Mouse (Mus musculus) left cerebral cortex, postnatal 14 days (tissue): ENCODE data around the gene Scimp. TPM values are rescaled to one million over a fixed set of nuclear protein-coding genes. Genes with fewer than 3 reads are reported as not detected.
"Not testable (repeated sequence)": the region's sequence is repeated elsewhere in the genome, so short reads cannot be mapped to it uniquely, and the experiment has no call there.

Experiments used
- DNase-seq, 2 experiments: peaks; one replicate each; pipeline ENCODE4 v3.0.0; 2021 to 2022; ENCODE audit warnings: low spot score in 2 of 2, mixed read lengths in 1 of 2
- intact Hi-C: fragments of 180-260 bp; cut with DNase I; formaldehyde crosslinking; loops from one replicate; pipeline ENCODE4 v1.15.1; 2025
- total RNA-seq, 2 experiments: library from RNA; stranded (reverse); gene quantifications; 2 replicates each; pipeline ENCODE4 v1.2.3; 2021

Scimp gene
- total RNA-seq, 2 experiments from 2014 or later, result not detected

GRCm38 (mm10) chr11:70785908-70786307 lies 26.5 kb downstream of the Scimp start:
- no peak for DNase-seq
- intact Hi-C loops, result no loop called here

GRCm38 (mm10) chr11:70778058-70778457 lies 34.3 kb downstream of the Scimp start:
- DNase-seq, result peak in 1 of 2 experiments; percentile 37
- intact Hi-C loops, result loop anchor here (1.0 kb wide), 1 partner anchor 37 kb away; no protein-coding TSS in a partner anchor

DNA sequence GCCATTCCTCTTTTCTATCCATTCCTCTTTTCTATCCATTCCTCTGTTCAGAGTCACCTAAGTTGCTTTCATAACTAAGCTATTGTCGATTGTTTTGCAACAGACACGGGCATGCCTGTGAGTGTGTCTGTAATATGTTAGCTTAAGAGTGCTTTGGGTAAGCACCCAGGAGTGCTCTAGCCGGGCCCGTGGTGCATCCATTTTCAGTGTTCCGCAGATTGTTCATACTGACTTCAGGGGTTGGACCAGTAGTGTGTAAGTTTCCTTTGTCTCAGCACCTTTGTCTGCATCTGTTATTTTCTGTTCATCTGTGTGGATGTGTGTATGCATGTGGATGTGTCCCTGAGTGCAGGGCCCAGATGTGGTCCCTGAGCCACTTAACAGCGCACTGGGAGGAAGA lies 34.8 kb downstream of the Scimp start:
- no peak for DNase-seq
- intact Hi-C loops, result loop anchor here (1.0 kb wide), 1 partner anchor 38 kb away; no protein-coding TSS in a partner anchor

DNA sequence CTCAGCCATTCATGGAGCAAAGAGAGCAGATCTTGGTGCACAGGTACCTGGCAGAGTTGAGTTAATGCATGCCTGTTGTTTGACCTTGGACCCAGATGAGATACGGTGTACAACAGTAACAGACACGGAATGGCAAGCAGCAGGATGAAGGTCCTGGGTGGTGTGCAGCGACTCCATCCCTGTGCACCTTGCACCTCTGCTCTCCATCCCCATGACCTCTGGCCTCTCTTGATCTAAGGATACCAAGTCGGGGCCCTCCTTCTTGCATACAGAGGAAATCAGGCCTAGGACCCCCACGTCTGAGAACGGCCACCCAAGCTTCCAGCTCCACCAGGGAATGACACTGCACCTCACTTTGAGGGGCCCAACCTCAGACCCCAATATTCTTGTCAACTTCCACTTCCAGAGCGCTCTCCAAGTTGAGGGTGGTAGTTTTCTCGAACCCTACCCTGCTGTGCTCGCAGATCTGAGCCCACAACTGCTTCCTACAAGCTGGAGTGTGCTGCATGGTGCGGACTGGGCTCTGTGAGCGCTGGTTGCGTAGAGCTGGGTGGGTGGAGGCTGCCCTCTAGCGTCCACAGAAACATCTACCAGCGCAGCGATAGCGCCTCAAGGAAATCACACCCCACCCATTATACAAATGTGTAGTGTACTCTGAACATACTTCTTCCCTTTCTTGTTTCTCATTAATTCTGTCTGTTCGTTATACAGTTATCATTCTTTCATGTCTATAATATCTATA lies 35.4 kb downstream of the Scimp start:
- intact Hi-C loops, result no loop called here
- DNase-seq, result peak; percentile 79 to 82

- intact Hi-C loops, result no loop called here
- no peak for DNase-seq
Measured at GRCm38 (mm10) chr11:70770804-70771203, 41.6 kb downstream of the Scimp start.

DNA sequence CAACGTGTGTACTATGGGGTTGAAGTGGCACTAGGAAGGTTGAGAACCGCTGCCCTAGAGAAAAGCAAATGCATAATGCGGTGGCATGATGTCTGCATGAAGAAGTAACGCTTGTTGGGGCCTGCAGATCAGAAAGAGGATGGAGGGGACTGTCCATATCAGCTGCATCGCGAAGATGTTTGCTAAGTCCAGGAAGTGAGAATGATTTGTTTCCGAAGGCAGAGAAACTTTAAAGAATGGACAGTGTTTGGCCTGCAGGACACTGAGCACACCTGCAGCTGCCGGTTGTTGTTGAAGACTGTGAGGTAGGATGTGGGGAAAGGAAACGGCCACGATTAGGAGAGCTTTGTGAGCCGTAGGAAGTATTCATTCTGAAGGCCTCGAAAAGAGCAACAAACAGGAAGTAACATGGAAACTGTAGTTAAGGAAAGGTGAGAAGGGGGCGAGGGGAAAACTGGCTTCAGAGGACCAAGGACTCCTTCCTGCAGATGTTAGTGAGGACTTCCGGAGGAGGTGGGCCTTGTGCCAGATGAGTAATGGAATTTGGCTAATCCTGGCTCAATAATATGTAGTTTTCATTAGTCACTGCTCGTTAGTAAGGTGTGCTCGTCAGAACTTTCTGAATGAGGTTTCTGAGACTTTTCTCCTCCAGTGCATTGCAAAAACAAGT lies 46.5 kb downstream of the Scimp start:
- intact Hi-C loops, result no loop called here
- no peak for DNase-seq

DNA sequence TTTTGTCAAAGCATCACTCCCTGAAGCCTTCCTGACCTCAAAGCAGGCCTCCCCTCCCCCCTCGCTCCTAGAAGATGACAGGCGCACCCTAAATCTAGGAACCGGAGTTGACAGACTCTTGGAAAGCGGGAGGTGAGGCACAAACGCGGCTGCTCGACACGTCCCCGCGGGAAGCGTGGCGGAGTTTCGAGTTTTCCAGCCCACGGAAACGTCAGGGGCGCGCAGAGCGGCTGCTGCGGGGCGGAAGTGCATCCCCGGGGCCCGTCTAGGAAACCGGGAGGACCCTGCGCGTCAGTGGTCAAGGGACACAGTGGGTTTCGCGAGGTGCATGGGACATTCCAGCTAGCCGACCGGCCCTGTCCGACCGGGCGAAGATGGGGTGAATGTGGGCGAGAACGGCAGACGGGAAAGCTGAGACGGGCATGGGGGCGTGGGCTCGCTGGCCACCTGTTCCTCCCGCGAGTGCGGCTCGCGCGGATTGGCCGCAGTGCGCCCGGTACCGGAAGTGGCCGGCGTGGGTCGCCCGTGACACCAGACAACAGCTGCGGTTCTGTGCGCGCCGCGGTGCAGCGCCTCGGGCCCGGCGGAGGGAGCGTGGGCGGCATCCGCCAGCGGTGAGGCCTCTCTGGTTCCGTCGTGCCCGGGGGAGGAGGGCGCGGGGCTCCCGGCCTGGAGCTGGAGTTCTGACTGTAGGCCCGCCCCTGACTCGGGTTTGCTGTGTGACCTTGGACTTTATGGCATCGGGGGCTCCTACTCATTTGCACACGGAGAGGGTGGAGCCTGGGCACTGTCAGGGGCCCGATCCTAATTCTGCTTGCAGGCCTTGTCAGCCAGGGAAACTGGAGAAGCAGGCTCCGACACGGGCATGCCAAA lies 48.2 kb downstream of the Scimp start, which contains the start of gene Zfp3:
Gene Zfp3 (plus strand): TSS at position 274 of the 873 bp plus-strand sequence.
- intact Hi-C loops, result no loop called here

DNA sequence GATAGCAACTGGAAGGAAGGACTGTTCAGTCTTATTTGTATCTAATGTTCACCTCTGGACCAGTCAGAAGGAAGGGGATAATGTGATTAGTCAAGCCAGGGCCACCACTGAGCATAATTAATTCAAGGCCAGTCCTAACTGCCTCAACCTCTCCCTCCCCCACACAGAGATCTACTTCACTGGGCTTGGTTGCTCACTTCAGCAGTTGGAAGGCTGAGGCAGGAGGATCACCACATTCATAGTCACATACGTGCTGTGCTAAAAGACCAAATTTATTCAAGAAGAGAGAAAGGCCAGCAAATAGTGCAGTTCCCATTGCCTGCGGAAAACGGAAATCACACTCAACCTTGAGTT lies 48.8 kb downstream of the Scimp start:
- no peak for DNase-seq
- intact Hi-C loops, result no loop called here

More for the DNA sequence above, 48.2 kb downstream of the Scimp start, which contains the start of gene Zfp3:
- DNase-seq, result peak; percentile 81 to 90

- no peak for DNase-seq
- intact Hi-C loops, result no loop called here
Measured at GRCm38 (mm10) chr11:70762641-70763040, 49.7 kb downstream of the Scimp start.

GRCm38 (mm10) chr11:70760446-70760845 lies 51.9 kb downstream of the Scimp start:
- intact Hi-C loops, result not testable (repeated sequence)

DNA sequence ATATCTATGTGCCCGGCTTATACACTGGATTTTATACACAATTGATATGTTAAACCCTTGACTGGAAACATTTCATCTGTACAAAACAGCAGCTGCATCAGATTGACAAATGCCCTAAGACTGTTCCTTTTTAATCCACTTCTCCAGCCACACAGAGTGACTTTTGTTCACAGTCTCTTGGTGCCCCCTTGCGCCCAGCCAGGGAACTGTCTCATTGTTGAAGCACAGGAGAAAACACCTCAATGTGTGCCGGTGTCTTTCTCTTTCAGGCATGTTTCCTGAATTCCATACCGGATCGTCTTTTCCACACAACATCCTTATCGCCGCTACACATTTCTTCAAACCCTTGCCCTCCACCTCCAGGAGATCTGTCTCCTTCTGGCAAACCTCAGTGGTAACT lies 56.7 kb downstream of the Scimp start:
- intact Hi-C loops, result loop anchor here (5.0 kb wide), 4 partner anchors 73 to 323 kb away; partner anchors contain the start of genes Arrb2 and Gltpd2
- peak; percentile 81 to 88 for DNase-seq

More at GRCm38 (mm10) chr11:70760446-70760845, 51.9 kb downstream of the Scimp start:
- DNase-seq, result not testable (repeated sequence)

DNA sequence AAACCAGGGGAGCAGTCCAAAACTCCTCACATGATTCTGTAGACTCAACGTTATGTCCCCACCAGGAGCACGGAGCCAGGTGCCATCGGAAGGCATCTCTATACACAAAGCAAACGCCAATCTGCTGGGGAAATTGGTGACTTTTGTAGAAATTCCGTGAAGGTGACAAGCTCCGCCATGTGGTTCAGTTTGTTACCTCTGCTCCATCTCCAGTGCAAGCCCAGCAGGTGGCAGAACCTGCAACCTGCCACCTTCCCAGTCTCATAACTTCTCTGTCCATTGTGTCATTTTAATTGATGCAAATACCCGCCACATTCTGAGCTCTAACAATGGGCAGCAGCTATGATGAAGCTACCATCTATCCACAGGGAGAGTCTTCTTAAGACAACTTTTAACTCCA lies 57.4 kb downstream of the Scimp start:
- DNase-seq, result no peak
- intact Hi-C loops, result loop anchor here (5.0 kb wide), 4 partner anchors 73 to 323 kb away; partner anchors contain the start of genes Arrb2 and Gltpd2

GRCm38 (mm10) chr11:70754476-70754875 lies 57.9 kb downstream of the Scimp start:
- intact Hi-C loops, result no loop called here
- DNase-seq, result no peak

- DNase-seq, result no peak
- intact Hi-C loops, result no loop called here
Measured at GRCm38 (mm10) chr11:70753146-70753545, 59.2 kb downstream of the Scimp start.

GRCm38 (mm10) chr11:70752337-70753017 lies 59.9 kb downstream of the Scimp start:
- no peak for DNase-seq
- intact Hi-C loops, result no loop called here

- no peak for DNase-seq
- intact Hi-C loops, result no loop called here
Measured at GRCm38 (mm10) chr11:70747876-70748545, 64.4 kb downstream of the Scimp start.

GRCm38 (mm10) chr11:70745636-70746035 lies 66.8 kb downstream of the Scimp start:
- no peak for DNase-seq
- intact Hi-C loops, result no loop called here
